Mouse (Mus musculus) heart, adult 2 months (tissue): ENCODE data around the gene Stx19.

Experiments
- CTCF ChIP-seq: fragments of 200-600 bp; IDR thresholded peaks from 2 replicates; pipeline ENCODE4 v1.8.1; 2022; ENCODE audit warnings: antibody characterized with exemption, mild to moderate bottlenecking, moderate library complexity
- EP300 ChIP-seq: fragments of 200-500 bp; IDR thresholded peaks from 2 replicates; pipeline ENCODE4 v1.6.1; 2011; ENCODE audit warnings: low read depth, low read length, control low read depth; ENCODE audit not compliant: insufficient read depth
- POLR2A ChIP-seq: fragments of 200-500 bp; IDR thresholded peaks from 2 replicates; pipeline ENCODE4 v1.6.1; 2011; ENCODE audit warnings: mild to moderate bottlenecking, low read depth, low read length, control low read depth; ENCODE audit not compliant: insufficient read depth

- TF ChIP-seq CTCF (no peak), POLR2A (no peak), EP300 (no peak)
These were observed 15.1 kb upstream of the Stx19 start for GRCm38 (mm10) chr16:62799426-62799825.
